Mouse (Mus musculus): Measurements from ENCODE around the gene Olfr1079. TPM values are rescaled to one million over a fixed set of nuclear protein-coding genes. Genes with fewer than 3 reads are reported as not detected.
"Not testable (repeated sequence)": the region's sequence is repeated elsewhere in the genome, so short reads cannot be mapped to it uniquely, and the experiment has no call there.

The Olfr1079 gene
- not detected in 2 replicates for polyA plus RNA-seq (2016; fragmentation: Nextera tagmentation; extraction: Ambion mirVana)

GRCm38 (mm10) chr2:86542380-86542779, at the start of gene Olfr1079:
Gene Olfr1079, minus strand, starts transcription at chr2:86542480.
- Histone ChIP-seq H3K4me1 (no peaks in the 10 kb centered on the region), H3K9ac (no peak within 1 kb of the TSS), H3K4me3 (no peak within 1 kb of the TSS), H3K27me3 (no peaks in the 10 kb centered on the region), H3K36me3 (no peaks in the 10 kb centered on the region), H3K4me2 (replicated peaks) (no peak within 1 kb of the TSS), H3K27ac (no peak within 1 kb of the TSS), H3K9me3 (replicated peaks) (no peaks in the 10 kb centered on the region)
- no peak for ATAC-seq (ENCODE audit: low FRiP score)
- 73% methylated on average over 1 of the region's 1 CpGs for WGBS

DNA sequence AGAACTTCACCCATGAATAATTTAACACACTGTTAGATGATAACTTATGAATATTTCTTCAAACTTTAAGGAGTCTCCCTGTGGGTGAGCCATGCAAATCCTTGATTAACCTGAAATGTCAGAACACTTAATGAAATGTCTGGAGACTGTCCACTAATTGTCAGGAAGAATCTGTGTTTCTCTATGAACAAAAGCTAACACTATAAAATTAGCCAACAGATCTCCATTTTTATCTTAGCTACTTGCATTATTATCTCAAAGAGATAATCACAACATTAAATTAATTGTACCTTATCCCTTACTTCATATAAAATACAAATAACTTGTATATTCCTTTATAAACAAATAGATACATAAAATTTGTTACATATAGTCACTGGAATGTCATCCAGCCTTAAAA, 15.9 kb upstream of the Olfr1079 start, which contains the start of gene Olfr1080:
TSS of gene Olfr1080 (minus strand) at position 101 of the 400 bp plus-strand sequence.
- not testable (repeated sequence) for ATAC-seq (ENCODE audit: low FRiP score); H3K36me3 ChIP-seq; H3K4me1 ChIP-seq; H3K4me2 ChIP-seq (replicated peaks); H3K4me3 ChIP-seq; H3K27me3 ChIP-seq; H3K9me3 ChIP-seq (replicated peaks); H3K9ac ChIP-seq; H3K27ac ChIP-seq

GRCm38 (mm10) chr2:86530991-86531390, 11.3 kb downstream of the Olfr1079 start:
- no peak overlapping the region for H3K27ac ChIP-seq
- no peak for ATAC-seq (ENCODE audit: low FRiP score)
- 77% methylated on average over 1 of the region's 1 CpGs for WGBS
- no peaks in the 10 kb centered on the region for H3K36me3 ChIP-seq
- no peaks in the 10 kb centered on the region for H3K4me1 ChIP-seq
- H3K9ac ChIP-seq: no peak overlapping the region
- H3K27me3 ChIP-seq: no peaks in the 10 kb centered on the region
- H3K4me2 ChIP-seq (replicated peaks): no peak overlapping the region
- H3K9me3 ChIP-seq (replicated peaks): no peaks in the 10 kb centered on the region
- no peak overlapping the region for H3K4me3 ChIP-seq

GRCm38 (mm10) chr2:86508161-86508560, 34.1 kb downstream of the Olfr1079 start, which contains the start of gene Olfr1076:
Gene Olfr1076, plus strand, starts transcription at chr2:86508461.
- no peak within 1 kb of the TSS for H3K4me2 ChIP-seq (replicated peaks)
- no peak for ATAC-seq (ENCODE audit: low FRiP score)
- WGBS: 91% methylated on average over 1 of the region's 1 CpGs

GRCm38 (mm10) chr2:86487286-86487685, 55.0 kb downstream of the Olfr1079 start, which contains the start of gene Olfr228:
Gene Olfr228, minus strand, starts transcription at chr2:86487386.
- ATAC-seq (ENCODE audit: low FRiP score): no peak
- Histone ChIP-seq H3K27me3 (no peaks in the 10 kb centered on the region), H3K4me1 (no peaks in the 10 kb centered on the region), H3K4me2 (replicated peaks) (no peak within 1 kb of the TSS), H3K36me3 (no peaks in the 10 kb centered on the region), H3K4me3 (no peak within 1 kb of the TSS), H3K9ac (no peak within 1 kb of the TSS), H3K9me3 (replicated peaks) (no peaks in the 10 kb centered on the region), H3K27ac (no peak within 1 kb of the TSS)
- 54% methylated on average over 1 of the region's 1 CpGs for WGBS

More at GRCm38 (mm10) chr2:86508161-86508560, 34.1 kb downstream of the Olfr1079 start, which contains the start of gene Olfr1076:
- H3K4me3 ChIP-seq: no peak within 1 kb of the TSS
- H3K27me3 ChIP-seq: no peaks in the 10 kb centered on the region
- no peaks in the 10 kb centered on the region for H3K36me3 ChIP-seq
- no peak within 1 kb of the TSS for H3K27ac ChIP-seq
- H3K9ac ChIP-seq: no peak within 1 kb of the TSS
- H3K9me3 ChIP-seq (replicated peaks): no peaks in the 10 kb centered on the region
- no peaks in the 10 kb centered on the region for H3K4me1 ChIP-seq

Other genes with a start within 250 kb of the Olfr1079 start
- not detected in 2 replicates for gene Olfr1053, start 227.2 kb downstream of the Olfr1079 start, polyA plus RNA-seq (2016; fragmentation: Nextera tagmentation; extraction: Ambion mirVana)
- gene Olfr1054, start 207.0 kb downstream of the Olfr1079 start, polyA plus RNA-seq (2016; fragmentation: Nextera tagmentation; extraction: Ambion mirVana): not detected in 2 replicates
- not detected in 2 replicates for gene Olfr1055, start 192.2 kb downstream of the Olfr1079 start, polyA plus RNA-seq (2016; fragmentation: Nextera tagmentation; extraction: Ambion mirVana)
- not detected in 2 replicates for gene Olfr1056, start 180.0 kb downstream of the Olfr1079 start, polyA plus RNA-seq (2016; fragmentation: Nextera tagmentation; extraction: Ambion mirVana)
- not detected in 2 replicates for gene Olfr1057, start 164.1 kb downstream of the Olfr1079 start, polyA plus RNA-seq (2016; fragmentation: Nextera tagmentation; extraction: Ambion mirVana)
- not detected in 2 replicates for gene Olfr1058, start 153.9 kb downstream of the Olfr1079 start, polyA plus RNA-seq (2016; fragmentation: Nextera tagmentation; extraction: Ambion mirVana)
- gene Olfr1061, start 128.4 kb downstream of the Olfr1079 start, polyA plus RNA-seq (2016; fragmentation: Nextera tagmentation; extraction: Ambion mirVana): not detected in 2 replicates
- gene Olfr1062, start 115.7 kb downstream of the Olfr1079 start, polyA plus RNA-seq (2016; fragmentation: Nextera tagmentation; extraction: Ambion mirVana): not detected in 2 replicates
- not detected in 2 replicates for gene Olfr1065, start 91.9 kb downstream of the Olfr1079 start, polyA plus RNA-seq (2016; fragmentation: Nextera tagmentation; extraction: Ambion mirVana)
- gene Olfr1066, start 86.2 kb downstream of the Olfr1079 start, polyA plus RNA-seq (2016; fragmentation: Nextera tagmentation; extraction: Ambion mirVana): not detected in 2 replicates
- not detected in 2 replicates for gene Olfr228, start 55.1 kb downstream of the Olfr1079 start, polyA plus RNA-seq (2016; fragmentation: Nextera tagmentation; extraction: Ambion mirVana)
- gene Olfr1076, start 34.0 kb downstream of the Olfr1079 start, polyA plus RNA-seq (2016; fragmentation: Nextera tagmentation; extraction: Ambion mirVana): not detected in 2 replicates
- not detected in 2 replicates for gene Olfr1080, start 15.8 kb upstream of the Olfr1079 start, polyA plus RNA-seq (2016; fragmentation: Nextera tagmentation; extraction: Ambion mirVana)
- gene Olfr1082, start 56.5 kb upstream of the Olfr1079 start, polyA plus RNA-seq (2016; fragmentation: Nextera tagmentation; extraction: Ambion mirVana): not detected in 2 replicates
- not detected in 2 replicates for gene Olfr1084, start 97.2 kb upstream of the Olfr1079 start, polyA plus RNA-seq (2016; fragmentation: Nextera tagmentation; extraction: Ambion mirVana)
- gene Olfr1085, start 119.5 kb upstream of the Olfr1079 start, polyA plus RNA-seq (2016; fragmentation: Nextera tagmentation; extraction: Ambion mirVana): not detected in 2 replicates
- not detected in 2 replicates for gene Olfr1086, start 137.6 kb upstream of the Olfr1079 start, polyA plus RNA-seq (2016; fragmentation: Nextera tagmentation; extraction: Ambion mirVana)
- gene Olfr1087, start 155.9 kb upstream of the Olfr1079 start, polyA plus RNA-seq (2016; fragmentation: Nextera tagmentation; extraction: Ambion mirVana): not detected in 2 replicates
- gene Olfr1089, start 191.2 kb upstream of the Olfr1079 start, polyA plus RNA-seq (2016; fragmentation: Nextera tagmentation; extraction: Ambion mirVana): not detected in 2 replicates
- gene Olfr1090, start 216.5 kb upstream of the Olfr1079 start, polyA plus RNA-seq (2016; fragmentation: Nextera tagmentation; extraction: Ambion mirVana): not detected in 2 replicates
- not detected in 2 replicates for gene Olfr1093, start 240.0 kb upstream of the Olfr1079 start, polyA plus RNA-seq (2016; fragmentation: Nextera tagmentation; extraction: Ambion mirVana)